Mouse (Mus musculus) adrenal gland, postnatal 10 days (tissue): ENCODE results near the gene Ttyh3. TPM values are rescaled to one million over a fixed set of nuclear protein-coding genes. Genes with fewer than 3 reads are reported as not detected.

Source experiments
- DNase-seq: peaks from one replicate; pipeline ENCODE4 v3.0.0; 2021; ENCODE audit warnings: mixed read lengths
- total RNA-seq, 2 experiments: library from RNA; stranded (reverse); gene quantifications; 2 replicates each; pipeline ENCODE4 v1.2.3; 2021

Ttyh3 gene
- total RNA-seq, 2 experiments from 2014 or later: 79.8 to 108 TPM

- DNase-seq: peak; percentile 52
Observed at GRCm38 (mm10) chr5:140609511-140610272, 39.1 kb downstream of the Ttyh3 start.

DNA sequence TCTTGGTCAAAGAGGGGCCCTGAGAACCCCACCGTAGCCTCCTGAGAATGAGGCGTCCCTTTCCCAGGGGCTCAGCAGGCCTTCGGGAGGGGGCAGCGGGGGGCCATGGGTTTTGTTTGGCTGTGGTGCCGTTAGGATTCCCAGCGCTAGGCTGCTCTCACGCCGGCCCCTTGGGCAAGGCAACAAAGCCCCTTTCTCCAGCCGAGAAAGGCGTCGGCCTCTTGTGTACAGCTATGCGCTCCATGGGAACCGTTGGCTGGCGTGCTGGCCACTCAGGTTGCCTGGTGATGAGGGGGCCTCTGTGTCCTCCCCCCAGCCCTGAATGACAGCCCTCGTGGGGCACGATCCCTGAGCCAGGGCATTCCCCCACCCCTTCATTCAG, 40.2 kb downstream of the Ttyh3 start:
- no peak for DNase-seq

GRCm38 (mm10) chr5:140607836-140608633, 40.8 kb downstream of the Ttyh3 start:
- DNase-seq: no peak

DNA sequence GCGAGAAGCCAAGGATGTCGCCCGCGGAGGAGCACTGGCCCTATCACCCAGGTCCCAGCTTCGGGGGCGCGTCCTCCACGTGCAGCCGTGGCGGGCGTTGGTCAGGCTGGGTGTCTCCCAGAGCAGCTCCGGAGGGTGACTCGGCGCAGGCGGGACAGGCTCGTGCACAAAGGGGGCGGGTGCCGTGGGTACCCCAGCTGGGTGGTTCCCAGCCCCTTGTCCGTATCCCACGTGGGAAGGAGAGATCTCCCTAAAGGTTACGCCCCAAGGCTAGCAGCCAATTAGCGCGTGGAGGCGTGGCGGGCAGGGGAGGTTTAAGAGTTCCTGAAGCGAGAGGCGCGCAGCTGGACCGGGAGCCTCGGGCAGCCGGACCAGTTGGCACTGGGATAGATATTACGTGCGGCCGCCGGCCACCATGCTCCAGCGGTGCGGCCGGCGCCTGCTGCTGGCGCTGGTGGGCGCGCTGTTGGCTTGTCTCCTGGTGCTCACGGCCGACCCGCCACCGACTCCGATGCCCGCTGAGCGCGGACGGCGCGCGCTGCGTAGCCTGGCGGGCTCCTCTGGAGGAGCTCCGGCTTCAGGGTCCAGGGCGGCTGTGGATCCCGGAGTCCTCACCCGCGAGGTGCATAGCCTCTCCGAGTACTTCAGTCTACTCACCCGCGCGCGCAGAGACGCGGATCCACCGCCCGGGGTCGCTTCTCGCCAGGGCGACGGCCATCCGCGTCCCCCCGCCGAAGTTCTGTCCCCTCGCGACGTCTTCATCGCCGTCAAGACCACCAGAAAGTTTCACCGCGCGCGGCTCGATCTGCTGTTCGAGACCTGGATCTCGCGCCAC, 41.6 kb downstream of the Ttyh3 start, which contains the start of gene Lfng:
Gene Lfng (plus strand): TSS at position 320 of the 835 bp plus-strand sequence.
- peak; percentile 92 for DNase-seq

- DNase-seq: no peak
Observed at GRCm38 (mm10) chr5:140606386-140606785, 42.4 kb downstream of the Ttyh3 start.

DNA sequence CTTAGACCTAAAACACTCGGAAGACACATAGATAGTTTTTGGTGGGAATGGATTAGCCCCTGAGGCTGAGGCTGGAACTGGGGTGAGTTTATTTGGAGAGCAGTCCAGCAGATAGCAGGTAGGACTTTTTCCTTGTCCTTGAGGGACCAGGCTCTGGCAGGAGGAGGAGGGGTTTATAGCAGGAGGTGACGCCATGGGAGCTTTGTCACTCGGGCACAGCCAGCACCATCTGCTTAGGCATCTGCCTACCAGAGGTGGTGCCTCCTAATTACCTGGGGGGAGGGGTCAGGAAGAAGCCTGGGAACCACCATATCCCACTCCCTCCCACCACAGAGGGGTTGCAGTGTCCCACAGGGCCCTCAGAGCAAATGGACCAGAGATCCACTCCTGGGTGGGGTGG, 43.6 kb downstream of the Ttyh3 start:
- DNase-seq: no peak

- DNase-seq: no peak
Observed at GRCm38 (mm10) chr5:140604386-140604785, 44.4 kb downstream of the Ttyh3 start.

- no peak for DNase-seq
Observed at GRCm38 (mm10) chr5:140602540-140602939, 46.3 kb downstream of the Ttyh3 start.

- DNase-seq: no peak
Observed at GRCm38 (mm10) chr5:140601712-140602111, 47.1 kb downstream of the Ttyh3 start.

- no peak for DNase-seq
Observed at GRCm38 (mm10) chr5:140599939-140600338, 48.9 kb downstream of the Ttyh3 start.

DNA sequence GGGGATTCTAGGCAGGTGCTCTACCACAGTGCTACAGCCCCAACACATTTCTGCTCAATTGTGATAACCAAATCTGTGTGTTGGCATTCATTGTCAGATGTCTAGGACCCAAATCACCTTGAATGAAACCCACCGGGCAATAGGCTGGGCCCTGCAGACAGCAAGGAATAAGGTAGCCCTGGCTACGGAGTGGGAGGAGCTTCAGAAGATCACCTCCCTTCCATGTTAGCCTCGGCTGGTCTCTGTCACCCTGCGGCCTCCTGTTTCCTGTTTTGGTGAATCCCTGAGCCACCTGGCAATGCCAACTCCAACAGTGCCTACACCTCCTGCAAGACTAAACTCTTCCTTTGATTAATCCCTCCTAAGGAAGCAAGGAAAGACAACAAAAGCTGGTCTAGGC, 51.0 kb downstream of the Ttyh3 start:
- no peak for DNase-seq

- DNase-seq: peak; percentile 49
Observed at GRCm38 (mm10) chr5:140596927-140597588, 51.8 kb downstream of the Ttyh3 start.

DNA sequence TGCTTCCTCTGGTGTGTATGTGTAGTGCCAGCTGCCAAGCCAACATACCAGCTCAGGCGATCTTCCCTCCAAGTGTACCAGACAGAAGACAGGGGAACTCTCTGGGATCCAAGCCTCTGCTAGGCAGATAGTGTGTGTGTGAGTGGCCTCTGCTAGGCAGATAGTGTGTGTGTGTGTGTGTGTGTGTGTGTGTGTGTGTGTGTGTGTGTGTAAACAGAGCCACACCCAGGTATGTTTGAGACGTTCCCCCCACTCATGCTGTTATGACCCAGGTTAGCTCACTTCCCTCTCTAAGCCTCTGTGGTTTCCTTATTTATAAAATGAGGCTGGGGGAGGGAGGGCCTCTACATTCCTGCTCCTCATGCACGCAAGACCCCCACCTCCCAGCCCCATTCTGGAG, 52.4 kb downstream of the Ttyh3 start:
- DNase-seq: no peak

DNA sequence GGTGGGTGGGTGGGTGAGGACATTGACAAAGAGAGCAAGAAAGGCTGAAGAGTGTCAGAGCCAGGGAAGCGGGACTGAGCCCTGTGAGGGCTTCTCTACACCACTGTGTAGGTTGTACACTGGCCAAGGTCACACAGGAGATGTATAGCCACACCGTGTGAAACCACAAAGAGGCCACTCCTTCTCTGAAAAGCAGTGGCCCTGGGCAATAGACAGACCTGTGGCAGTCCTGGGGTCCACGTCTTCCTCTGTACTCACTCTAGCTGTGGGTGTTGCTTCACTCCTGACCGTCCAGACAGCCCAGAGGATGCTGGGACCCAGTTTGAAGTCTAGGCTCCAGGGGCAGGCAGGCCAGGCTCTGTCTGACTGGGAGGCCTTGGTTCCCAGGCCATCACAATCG, 54.0 kb downstream of the Ttyh3 start:
- no peak for DNase-seq

DNA sequence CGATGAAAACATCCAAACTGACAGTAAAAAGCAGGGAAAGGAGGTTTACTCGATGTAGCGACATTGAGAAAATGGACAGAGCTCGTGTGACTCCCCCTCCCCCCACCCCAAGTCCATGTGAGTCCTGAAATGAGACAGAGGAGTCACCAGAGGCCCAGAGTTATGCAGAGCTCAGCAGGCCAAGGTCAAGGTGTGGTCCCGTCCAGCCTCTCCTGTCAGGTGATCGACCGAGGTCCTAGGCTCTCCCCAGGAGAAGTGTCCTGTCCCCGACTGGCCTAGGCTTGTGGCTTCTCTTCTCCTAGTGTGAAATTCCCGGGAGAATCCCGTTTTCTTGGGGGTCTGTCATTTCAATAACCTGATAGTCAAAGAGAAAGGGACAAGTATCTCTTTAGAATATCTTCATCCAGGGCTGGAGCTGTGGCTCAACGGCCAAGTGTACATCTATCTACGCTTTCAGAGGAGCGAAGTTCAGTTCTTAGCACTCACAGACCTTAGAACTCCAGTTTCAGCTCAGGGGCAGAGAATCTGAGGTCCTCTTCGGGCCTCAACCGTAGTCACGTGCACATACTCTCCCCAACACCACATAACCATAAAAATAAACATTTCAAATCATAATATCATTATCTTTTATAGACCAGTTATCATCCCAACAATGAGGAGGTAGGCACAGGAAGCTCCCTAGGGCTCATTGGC, 59.6 kb downstream of the Ttyh3 start:
- DNase-seq: no peak

GRCm38 (mm10) chr5:140583732-140584368, 65.0 kb downstream of the Ttyh3 start:
- no peak for DNase-seq

DNA sequence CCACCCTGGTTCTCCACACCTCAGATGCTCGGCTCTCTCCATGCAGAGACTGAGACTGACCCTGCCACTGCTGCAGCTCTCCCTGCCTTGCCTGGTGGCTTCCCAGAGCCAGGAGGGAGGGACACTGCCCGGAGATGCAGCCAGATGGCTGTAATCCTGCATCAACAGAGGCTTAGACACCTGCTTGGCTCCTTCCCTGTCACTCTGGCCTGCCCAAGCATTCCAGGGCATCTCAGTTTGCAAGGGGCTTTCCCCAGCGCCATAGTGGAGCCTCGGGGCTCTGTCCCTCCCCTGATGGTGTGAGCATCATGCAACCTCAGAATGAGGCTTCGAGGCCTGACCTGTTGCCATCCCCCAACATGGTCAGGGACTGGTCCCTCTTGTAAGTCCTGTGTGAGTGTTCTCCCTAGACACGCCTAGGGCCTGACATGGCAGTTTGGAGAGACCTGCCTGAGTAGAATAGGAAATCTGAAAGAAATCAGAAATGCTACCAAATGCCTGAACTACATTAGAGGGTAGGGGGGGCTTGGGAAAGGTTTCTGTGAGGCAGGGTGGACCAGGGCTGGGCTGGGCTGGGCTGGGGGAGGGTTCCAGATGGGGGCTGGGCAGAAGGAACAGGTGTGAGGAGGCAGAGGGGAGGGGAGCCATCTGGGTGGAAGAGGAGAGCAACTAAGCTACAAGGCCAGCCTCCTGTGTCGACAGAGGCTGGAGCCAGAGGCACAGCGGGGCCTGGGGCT, 65.7 kb downstream of the Ttyh3 start:
- no peak for DNase-seq

DNA sequence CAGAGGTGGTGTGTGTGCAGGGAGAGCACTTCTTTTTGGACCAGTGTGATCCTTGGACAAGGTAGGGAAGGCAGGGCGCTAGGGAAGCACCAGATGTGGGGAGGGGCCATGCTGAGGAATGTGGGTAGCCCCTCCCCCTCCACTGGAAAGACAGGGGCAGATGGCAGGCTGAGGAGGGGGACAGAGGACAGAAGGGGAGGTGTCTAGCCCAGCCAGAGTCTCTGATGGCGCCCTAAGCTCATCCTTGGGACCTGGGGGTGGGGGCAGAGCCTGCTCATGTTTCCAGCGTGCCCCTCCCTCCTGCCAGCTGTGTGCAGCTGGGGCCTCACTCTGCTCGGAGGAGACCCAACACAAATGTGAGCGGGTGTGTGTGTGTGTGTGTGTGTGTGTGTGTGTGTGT, 67.3 kb downstream of the Ttyh3 start:
- no peak for DNase-seq

DNA sequence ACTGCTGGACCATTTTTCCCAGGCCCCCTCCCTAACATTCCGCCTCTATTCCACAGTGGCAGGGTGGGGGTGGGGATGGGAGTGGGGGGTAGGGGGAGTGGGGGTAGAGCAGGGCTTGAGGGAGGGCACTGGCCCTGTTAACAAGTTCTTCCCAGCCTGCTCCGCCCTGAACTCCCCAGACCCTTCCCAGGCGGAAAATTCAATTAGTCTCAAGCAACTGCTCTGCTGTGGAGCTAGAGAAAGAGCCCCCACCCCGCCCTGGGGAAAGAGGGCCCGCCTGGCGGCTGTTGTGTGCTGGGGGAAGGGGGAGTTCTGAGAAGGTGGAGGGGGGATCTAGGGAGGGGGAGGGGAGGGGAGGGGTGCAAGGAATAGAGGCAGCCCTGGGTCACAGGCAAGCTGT, 69.1 kb downstream of the Ttyh3 start:
- no peak for DNase-seq

GRCm38 (mm10) chr5:140579221-140579620, 69.6 kb downstream of the Ttyh3 start:
- DNase-seq: no peak
